Mouse (Mus musculus): ENCODE results near the gene Grn. TPM values are rescaled to one million over a fixed set of nuclear protein-coding genes. Genes with fewer than 3 reads are reported as not detected.

Gene Grn
- polyA plus RNA-seq (2015; fragmentation: Nextera tagmentation; extraction: Ambion mirVana): 180 and 237 TPM in 2 replicates

GRCm38 (mm10) chr11:102430121-102431017 lies at the start of gene Grn:
Gene Grn, plus strand, starts transcription at chr11:102430315.

GRCm38 (mm10) chr11:102393238-102393634 lies 36.9 kb upstream of the Grn start, which contains the start of gene Rundc3a:
Gene Rundc3a, plus strand, starts transcription at chr11:102393403.

GRCm38 (mm10) chr11:102407834-102408215 lies 22.3 kb upstream of the Grn start, which contains the start of gene Slc25a39:
Gene Slc25a39, minus strand, starts transcription at chr11:102407946.

GRCm38 (mm10) chr11:102447497-102447896 lies 17.4 kb downstream of the Grn start, which contains the start of gene Fam171a2:
Gene Fam171a2, minus strand, starts transcription at chr11:102447682.

GRCm38 (mm10) chr11:102469648-102470357 lies 39.7 kb downstream of the Grn start, which contains the start of gene Itga2b:
Gene Itga2b, minus strand, starts transcription at chr11:102470122.

Small RNA genes within 50 kb of the gene (microRNA-seq; reads per million reads assigned to microRNA genes)
- gene Mir6930 (ENCODE audit: borderline replicate concordance, insufficient number of aligned reads): not detected

Other genes starting within 250 kb of the Grn start
- 68.2 and 91.7 TPM in 2 replicates for gene Lsm12, start 245.0 kb upstream of the Grn start, polyA plus RNA-seq (2015; fragmentation: Nextera tagmentation; extraction: Ambion mirVana)
- gene G6pc3, start 240.7 kb upstream of the Grn start, polyA plus RNA-seq (2015; fragmentation: Nextera tagmentation; extraction: Ambion mirVana): 28.6 and 70.2 TPM in 2 replicates
- 54.3 and 58.9 TPM in 2 replicates for gene Hdac5, start 200.1 kb upstream of the Grn start, polyA plus RNA-seq (2015; fragmentation: Nextera tagmentation; extraction: Ambion mirVana)
- 2.7 and 3.6 TPM in 2 replicates for gene BC030867, start 181.4 kb upstream of the Grn start, polyA plus RNA-seq (2015; fragmentation: Nextera tagmentation; extraction: Ambion mirVana)
- gene Asb16, start 161.6 kb upstream of the Grn start, polyA plus RNA-seq (2015; fragmentation: Nextera tagmentation; extraction: Ambion mirVana): 0.04 TPM in 1 of 2 replicates, not detected in the other
- 41.2 and 54.1 TPM in 2 replicates for gene Tmub2, start 145.4 kb upstream of the Grn start, polyA plus RNA-seq (2015; fragmentation: Nextera tagmentation; extraction: Ambion mirVana)
- gene Atxn7l3, start 133.7 kb upstream of the Grn start, polyA plus RNA-seq (2015; fragmentation: Nextera tagmentation; extraction: Ambion mirVana): 7.6 and 8.0 TPM in 2 replicates
- 51.6 and 62.7 TPM in 2 replicates for gene Ubtf, start 110.6 kb upstream of the Grn start, polyA plus RNA-seq (2015; fragmentation: Nextera tagmentation; extraction: Ambion mirVana)
- 15.4 and 17.7 TPM in 2 replicates for gene Slc4a1, start 64.1 kb upstream of the Grn start, polyA plus RNA-seq (2015; fragmentation: Nextera tagmentation; extraction: Ambion mirVana)
- 38.2 and 52.7 TPM in 2 replicates for gene Rundc3a, start 36.9 kb upstream of the Grn start, polyA plus RNA-seq (2015; fragmentation: Nextera tagmentation; extraction: Ambion mirVana)
- gene Slc25a39, start 22.4 kb upstream of the Grn start, polyA plus RNA-seq (2015; fragmentation: Nextera tagmentation; extraction: Ambion mirVana): 201 and 336 TPM in 2 replicates
- gene Fam171a2, start 17.4 kb downstream of the Grn start, polyA plus RNA-seq (2015; fragmentation: Nextera tagmentation; extraction: Ambion mirVana): 5.4 and 8.2 TPM in 2 replicates
- gene Itga2b, start 39.8 kb downstream of the Grn start, polyA plus RNA-seq (2015; fragmentation: Nextera tagmentation; extraction: Ambion mirVana): 10.6 and 15.9 TPM in 2 replicates
- gene Gpatch8, start 126.1 kb downstream of the Grn start, polyA plus RNA-seq (2015; fragmentation: Nextera tagmentation; extraction: Ambion mirVana): 23.8 and 30.4 TPM in 2 replicates
- gene Gm11627, start 149.1 kb downstream of the Grn start, polyA plus RNA-seq (2015; fragmentation: Nextera tagmentation; extraction: Ambion mirVana): 6.1 and 10.6 TPM in 2 replicates
- 11.8 and 20.1 TPM in 2 replicates for gene Fzd2, start 174.1 kb downstream of the Grn start, polyA plus RNA-seq (2015; fragmentation: Nextera tagmentation; extraction: Ambion mirVana)
- 0.07 and 0.11 TPM in 2 replicates for gene Meioc, start 233.4 kb downstream of the Grn start, polyA plus RNA-seq (2015; fragmentation: Nextera tagmentation; extraction: Ambion mirVana)

Measured in adrenal gland, postnatal 0 days (tissue).